Mouse (Mus musculus): ENCODE data around the gene Olfr733.

Gene Olfr733

DNA sequence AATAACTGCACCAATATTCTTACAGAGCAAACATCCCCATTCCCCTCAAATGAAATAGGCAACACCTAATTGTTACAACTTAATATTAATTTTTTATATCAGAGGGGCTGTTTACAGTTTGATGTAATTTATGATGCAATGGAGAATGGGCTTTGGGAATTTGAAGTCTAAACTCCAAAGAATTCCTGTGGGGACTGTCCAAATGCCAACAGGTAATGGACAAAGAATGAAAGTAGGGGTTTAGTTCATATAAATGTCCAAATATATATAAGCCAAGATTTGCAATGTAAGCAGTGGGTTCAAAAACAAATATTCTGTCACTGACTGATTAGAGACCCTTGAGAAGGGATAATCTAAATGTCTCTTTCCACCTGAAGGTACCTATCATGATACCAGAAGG lies at the start of gene Olfr733:
Gene Olfr733, minus strand, starts transcription at position 101 of the 400 bp plus-strand sequence.
- no peak for DNase-seq

DNA sequence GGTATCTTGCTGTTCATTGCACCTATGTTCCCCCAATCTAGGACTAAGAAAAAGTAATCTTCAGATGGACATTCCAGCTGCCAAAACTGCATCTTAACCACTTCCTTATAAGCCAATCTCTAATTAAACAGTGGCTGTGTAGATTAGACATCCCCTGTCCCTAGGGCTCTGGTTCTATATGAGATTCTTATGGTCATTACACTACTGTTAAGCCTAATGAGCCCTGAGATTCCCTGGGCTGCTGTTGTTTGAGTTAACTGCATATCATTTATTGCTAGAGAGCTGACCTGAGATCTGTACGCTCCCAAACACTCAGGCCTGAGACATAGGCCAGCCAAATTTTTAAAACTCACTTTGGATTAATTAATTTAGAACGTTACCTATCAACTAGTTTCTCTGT lies 47.5 kb upstream of the Olfr733 start, which contains the start of gene Olfr735:
Gene Olfr735, minus strand, starts transcription at position 77 of the 400 bp plus-strand sequence.
- DNase-seq, result no peak

DNA sequence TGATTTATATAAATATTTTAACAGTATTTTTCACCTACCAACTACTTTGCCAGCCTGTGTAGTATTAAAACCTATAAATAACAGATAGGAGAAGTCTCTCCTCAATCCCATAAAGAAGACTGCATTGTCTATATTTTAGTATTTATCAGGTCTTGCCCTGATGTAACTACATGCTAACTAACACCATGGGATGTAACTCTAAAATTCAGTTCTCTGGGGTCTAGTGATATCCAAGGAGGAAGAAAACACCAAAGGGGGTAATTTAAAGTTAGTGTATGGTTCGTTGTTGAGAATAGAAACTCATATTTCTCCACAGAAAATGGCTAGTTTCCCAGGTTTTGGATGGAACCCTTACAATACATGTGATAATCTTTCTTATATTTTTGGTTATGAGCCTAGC lies 25.3 kb upstream of the Olfr733 start, which contains the start of gene Olfr734:
Gene Olfr734, minus strand, starts transcription at position 101 of the 400 bp plus-strand sequence.
- no peak for DNase-seq

DNA sequence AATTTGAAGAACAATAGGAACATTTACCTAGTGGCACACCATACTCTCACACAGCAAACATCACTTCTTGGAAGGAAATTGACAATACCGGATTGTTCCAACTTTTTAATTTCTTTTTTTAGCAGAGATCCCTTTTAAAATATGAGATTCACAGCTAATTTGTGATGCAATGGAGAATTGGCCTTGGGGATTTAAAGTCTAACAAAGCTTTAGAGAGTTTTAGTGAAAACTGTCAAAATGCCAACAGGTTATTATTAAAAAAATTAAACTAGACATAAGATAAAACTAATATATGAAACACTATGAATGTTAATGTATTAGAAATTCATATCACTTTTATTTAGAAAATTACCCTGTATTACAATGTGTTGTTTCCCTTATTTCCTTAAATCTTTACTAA lies 17.2 kb downstream of the Olfr733 start, which contains the start of gene Olfr732:
Gene Olfr732, minus strand, starts transcription at position 101 of the 400 bp plus-strand sequence.
- DNase-seq, result no peak

All from kidney, postnatal 10 days (tissue).